ENCODE assay signal across 9 mouse cellular contexts in genomic region chr2:180126195-180126594, GRCm38 (mm10). TPM values are rescaled to one million over a fixed set of nuclear protein-coding genes. Genes with fewer than 3 reads are reported as not detected.
A peak's percentile ranks its signal among the peaks of the same experiment; 100 is the strongest.
DNase-seq lines count a peak whose midpoint lies in the region; ATAC-seq and TF ChIP-seq lines count a peak whose summit lies in the region.
"Had no signal": no experiment of that assay in that cellular context is flagged by ENCODE, and none has a peak within 500 bp of the region (broad histone marks: within the 10 kb centered on the region; RNA-seq: fewer than 3 reads in every experiment).

No protein-coding gene starts in this region.

- no peaks in the 10 kb centered on the region for H3K27me3 ChIP-seq in heart, adult 2 months (ENCODE audit: control insufficient read depth, insufficient read depth, low read length)
- no peaks in the 10 kb centered on the region for H3K27me3 ChIP-seq in heart, embryonic 12.5 days (replicated peaks)
- no peaks in the 10 kb centered on the region for H3K27me3 ChIP-seq in midbrain, postnatal 0 days (ENCODE audit: insufficient read depth, low read length)
- H3K27me3 ChIP-seq: neural tube, embryonic 12.5 days had no signal

- H3K9ac ChIP-seq in heart, adult 2 months (ENCODE audit: low read depth, low read length) = no peak overlapping the region
- H3K9ac ChIP-seq in heart, embryonic 12.5 days = no peak overlapping the region
- H3K9ac ChIP-seq in midbrain, postnatal 0 days (replicated peaks; ENCODE audit: low read length, poor library complexity, severe bottlenecking) = peak overlapping the region; percentile 6; the same call in 1 of the 2 replicates
- H3K9ac ChIP-seq: neural tube, embryonic 12.5 days had no signal

- TF ChIP-seq POLR2A in heart, adult 2 months (IDR thresholded peaks at IDR 0.05; ENCODE audit: insufficient read depth, low read depth, low read length) = no peak

- intact Hi-C loops in heart, adult 2 months (cut with DNase I) = no loop called here

- peak overlapping the region; percentile 21; the same call in 1 of the 2 replicates for H3K27ac ChIP-seq in heart, adult 2 months
- H3K27ac ChIP-seq in heart, embryonic 12.5 days (ENCODE audit: poor library complexity, severe bottlenecking) = no peak overlapping the region
- no peak overlapping the region for H3K27ac ChIP-seq in midbrain, postnatal 0 days (ENCODE audit: low read depth, low read length)
- H3K27ac ChIP-seq: neural tube, embryonic 12.5 days had no signal

- no peak overlapping the region for H3K4me2 ChIP-seq in heart, embryonic 12.5 days
- H3K4me2 ChIP-seq in midbrain, postnatal 0 days (ENCODE audit: low read depth, low read length, poor library complexity, severe bottlenecking) = no peak overlapping the region
- H3K4me2 ChIP-seq: neural tube, embryonic 12.5 days had no signal

- WGBS in heart, adult 2 months = 19% methylated on average over 4 of the region's 4 CpGs
- WGBS in heart, embryonic 12.5 days = 35% methylated on average over 4 of the region's 4 CpGs
- WGBS in midbrain, postnatal 0 days = 8% methylated on average over 4 of the region's 4 CpGs

- H3K36me3 ChIP-seq in heart, adult 2 months (ENCODE audit: control insufficient read depth, insufficient read depth, low read length) = peaks cover 6% of the 10 kb centered on the region; the same call in 1 of the 2 replicates
- peaks cover 9% of the 10 kb centered on the region; the same call in 1 of the 2 replicates for H3K36me3 ChIP-seq in heart, embryonic 12.5 days
- H3K36me3 ChIP-seq in midbrain, postnatal 0 days (ENCODE audit: insufficient read depth, low read length) = no peaks in the 10 kb centered on the region

- no peaks in the 10 kb centered on the region for H3K9me3 ChIP-seq in heart, embryonic 12.5 days (replicated peaks)
- H3K9me3 ChIP-seq in midbrain, postnatal 0 days (ENCODE audit: low read length) = no peaks in the 10 kb centered on the region

- H3K79me2 ChIP-seq in heart, adult 2 months (replicated peaks; ENCODE audit: control insufficient read depth, insufficient read depth, low read length) = peaks cover 9% of the 10 kb centered on the region

- peaks cover 21% of the 10 kb centered on the region for H3K4me1 ChIP-seq in heart, adult 2 months (ENCODE audit: control insufficient read depth, insufficient read depth, low read length)
- H3K4me1 ChIP-seq in heart, embryonic 12.5 days (replicated peaks) = peaks cover 30% of the 10 kb centered on the region
- no peaks in the 10 kb centered on the region for H3K4me1 ChIP-seq in midbrain, postnatal 0 days (ENCODE audit: insufficient read depth, low read length)

- peak; percentile 47 to 64 for DNase-seq in heart, adult 2 months
- peak; percentile 54 for DNase-seq in urinary bladder, postnatal 14 days (ENCODE audit: low spot score)
- no peak for DNase-seq in urinary bladder, postnatal 10 days (ENCODE audit: low spot score)
- peak; percentile 43 to 75 for DNase-seq in heart, adult 9 months (ENCODE audit: low spot score in 2 of 2)
- peak; percentile 60 for DNase-seq in midbrain, postnatal 0 days (ENCODE audit: low spot score)
- DNase-seq in right cerebral cortex, postnatal 36 days (ENCODE audit: low spot score in 2 of 2) = no peak

- TF ChIP-seq CTCF in heart, adult 2 months (IDR thresholded peaks at IDR 0.05) = no peak
- TF ChIP-seq CTCF in midbrain, postnatal 0 days (IDR thresholded peaks at IDR 0.05) = no peak

- no peak for ATAC-seq in heart, embryonic 12.5 days (ENCODE audit: insufficient number of reproducible peaks, low FRiP score)
- ATAC-seq in midbrain, postnatal 0 days (ENCODE audit: low FRiP score) = no peak
- ATAC-seq in erythroblast, adult 5-6 weeks (replicated peaks; ENCODE audit: low FRiP score, poor library complexity, severe bottlenecking) = no peak

- H3K4me3 ChIP-seq in heart, adult 2 months = no peak overlapping the region
- H3K4me3 ChIP-seq in heart, embryonic 12.5 days = no peak overlapping the region
- H3K4me3 ChIP-seq in midbrain, postnatal 0 days (ENCODE audit: low read depth, low read length) = no peak overlapping the region
- H3K4me3 ChIP-seq: neural tube, embryonic 12.5 days had no signal

- no peak for TF ChIP-seq EP300 in heart, adult 2 months (IDR thresholded peaks at IDR 0.05; ENCODE audit: insufficient read depth, low read depth, low read length)

RNA-seq across cellular contexts. Expression of gene Osbpl2, which starts 7.1 kb away (rescaled TPM):
- 10 to 100 TPM; 31.8 to 36.4 TPM for total RNA-seq in heart, adult 2 months (2021)
- 27.6 and 38.5 TPM in 2 replicates for polyA plus RNA-seq in heart, adult 2 months (2012; rRNA removed)
- 37.2 and 37.5 TPM in 2 replicates for polyA plus RNA-seq in heart, embryonic 12.5 days (2016; fragmentation: Nextera tagmentation; extraction: Ambion mirVana)
- 52.6 and 67.5 TPM in 2 replicates for total RNA-seq in midbrain, postnatal 0 days (2014; rRNA removed)
- 64.9 and 70.3 TPM in 2 replicates for polyA plus RNA-seq in midbrain, postnatal 0 days (2015; fragmentation: Nextera tagmentation; extraction: Ambion mirVana)
- 8.2 and 10.0 TPM in 2 replicates for total RNA-seq in erythroblast, adult 5-6 weeks (2015; ENCODE audit: low replicate concordance)
- total RNA-seq in erythroblast, adult 5-6 weeks (2017; ENCODE audit: low replicate concordance) = 9.2 and 15.2 TPM in 2 replicates

RNA-seq across cellular contexts. Expression of gene Hrh3, which starts 21.9 kb away (rescaled TPM):
- total RNA-seq in heart, adult 2 months (2021) = under 1 TPM in 1 of 2 experiments, not detected in 1; 0.21 TPM
- polyA plus RNA-seq in heart, adult 2 months (2012; rRNA removed) = 0.06 TPM in 1 of 2 replicates, not detected in the other
- not detected in 2 replicates for polyA plus RNA-seq in heart, embryonic 12.5 days (2016; fragmentation: Nextera tagmentation; extraction: Ambion mirVana)
- total RNA-seq in midbrain, postnatal 0 days (2014; rRNA removed) = 6.2 and 9.3 TPM in 2 replicates
- polyA plus RNA-seq in midbrain, postnatal 0 days (2015; fragmentation: Nextera tagmentation; extraction: Ambion mirVana) = 4.9 and 6.2 TPM in 2 replicates
- not detected in 2 replicates for total RNA-seq in erythroblast, adult 5-6 weeks (2015; ENCODE audit: low replicate concordance)
- total RNA-seq in erythroblast, adult 5-6 weeks (2017; ENCODE audit: low replicate concordance) = not detected in 2 replicates

RNA-seq across cellular contexts. Expression of gene Adrm1, which starts 45.1 kb away (rescaled TPM):
- total RNA-seq in heart, adult 2 months (2021) = 10 to 100 TPM; 79.2 to 89.0 TPM
- polyA plus RNA-seq in heart, adult 2 months (2012; rRNA removed) = 56.6 and 76.0 TPM in 2 replicates
- polyA plus RNA-seq in heart, embryonic 12.5 days (2016; fragmentation: Nextera tagmentation; extraction: Ambion mirVana) = 150 and 154 TPM in 2 replicates
- total RNA-seq in midbrain, postnatal 0 days (2014; rRNA removed) = 98.2 and 105 TPM in 2 replicates
- 222 and 224 TPM in 2 replicates for polyA plus RNA-seq in midbrain, postnatal 0 days (2015; fragmentation: Nextera tagmentation; extraction: Ambion mirVana)
- 13.3 and 28.6 TPM in 2 replicates for total RNA-seq in erythroblast, adult 5-6 weeks (2015; ENCODE audit: low replicate concordance)
- 8.5 and 23.9 TPM in 2 replicates for total RNA-seq in erythroblast, adult 5-6 weeks (2017; ENCODE audit: low replicate concordance)

RNA-seq across cellular contexts. Expression of gene Mtg2, which starts 55.8 kb away (rescaled TPM):
- total RNA-seq in heart, adult 2 months (2021) = 10 to 100 TPM; 27.1 to 30.8 TPM
- 23.2 and 32.0 TPM in 2 replicates for polyA plus RNA-seq in heart, adult 2 months (2012; rRNA removed)
- polyA plus RNA-seq in heart, embryonic 12.5 days (2016; fragmentation: Nextera tagmentation; extraction: Ambion mirVana) = 23.7 and 24.4 TPM in 2 replicates
- 18.0 and 21.3 TPM in 2 replicates for total RNA-seq in midbrain, postnatal 0 days (2014; rRNA removed)
- polyA plus RNA-seq in midbrain, postnatal 0 days (2015; fragmentation: Nextera tagmentation; extraction: Ambion mirVana) = 27.3 and 29.1 TPM in 2 replicates
- total RNA-seq in erythroblast, adult 5-6 weeks (2015; ENCODE audit: low replicate concordance) = not detected in 2 replicates
- 2.8 and 4.9 TPM in 2 replicates for total RNA-seq in erythroblast, adult 5-6 weeks (2017; ENCODE audit: low replicate concordance)

Comparison
In these comparisons a context has a peak if more than half of its experiments do, and no peak if none do; other contexts are left out.
1. DNase-seq: peak in heart, adult 2 months (2 of 2), urinary bladder, postnatal 14 days (single experiment), heart, adult 9 months (2 of 2) and midbrain, postnatal 0 days (single experiment); none in urinary bladder, postnatal 10 days (single experiment) and right cerebral cortex, postnatal 36 days (0 of 2).